Mouse (Mus musculus): Measurements from ENCODE around the gene Gm5127. TPM values are rescaled to one million over a fixed set of nuclear protein-coding genes. Genes with fewer than 3 reads are reported as not detected.

Gene Gm5127
- polyA plus RNA-seq, 1 experiment from 2014 or later = 0.10 TPM

GRCm38 (mm10) chrX:106633543-106633942 is 50.6 kb downstream of the Gm5127 start:
- no peak overlapping the region for H3K4me3 ChIP-seq (replicated peaks)
- no peak for ATAC-seq (ENCODE audit: low FRiP score)
- H3K27me3 ChIP-seq (replicated peaks) = no peaks in the 10 kb centered on the region
- H3K9ac ChIP-seq (replicated peaks) = no peak overlapping the region
- H3K4me2 ChIP-seq = no peak overlapping the region
- no peaks in the 10 kb centered on the region for H3K36me3 ChIP-seq
- H3K27ac ChIP-seq (replicated peaks) = no peak overlapping the region
- no peaks in the 10 kb centered on the region for H3K9me3 ChIP-seq (replicated peaks)
- H3K4me1 ChIP-seq = no peaks in the 10 kb centered on the region

GRCm38 (mm10) chrX:106634799-106635541 is 52.0 kb downstream of the Gm5127 start:
- H3K9ac ChIP-seq (replicated peaks) = no peak overlapping the region
- no peaks in the 10 kb centered on the region for H3K9me3 ChIP-seq (replicated peaks)
- 79% methylated on average over 3 of the region's 3 CpGs for whole genome bisulfite sequencing
- H3K4me3 ChIP-seq (replicated peaks) = no peak overlapping the region
- no peak for ATAC-seq (ENCODE audit: low FRiP score)
- no peaks in the 10 kb centered on the region for H3K36me3 ChIP-seq
- H3K27me3 ChIP-seq (replicated peaks) = no peaks in the 10 kb centered on the region
- H3K27ac ChIP-seq (replicated peaks) = no peak overlapping the region
- no peak overlapping the region for H3K4me2 ChIP-seq
- H3K4me1 ChIP-seq = no peaks in the 10 kb centered on the region

- Histone ChIP-seq H3K4me1 (no peaks in the 10 kb centered on the region), H3K9me3 (replicated peaks) (no peaks in the 10 kb centered on the region), H3K27me3 (replicated peaks) (no peaks in the 10 kb centered on the region), H3K36me3 (no peaks in the 10 kb centered on the region), H3K4me2 (no peak overlapping the region), H3K27ac (replicated peaks) (no peak overlapping the region), H3K4me3 (replicated peaks) (no peak overlapping the region), H3K9ac (replicated peaks) (no peak overlapping the region)
- no peak for ATAC-seq (ENCODE audit: low FRiP score)
Observed at GRCm38 (mm10) chrX:106662101-106662500, 79.1 kb downstream of the Gm5127 start.

GRCm38 (mm10) chrX:106704590-106704989 is 121.6 kb downstream of the Gm5127 start:
- no peak for ATAC-seq (ENCODE audit: low FRiP score)
- Histone ChIP-seq H3K4me3 (replicated peaks) (no peak overlapping the region), H3K27ac (replicated peaks) (no peak overlapping the region), H3K4me2 (no peak overlapping the region), H3K9me3 (replicated peaks) (no peaks in the 10 kb centered on the region), H3K27me3 (replicated peaks) (no peaks in the 10 kb centered on the region), H3K36me3 (no peaks in the 10 kb centered on the region), H3K4me1 (no peaks in the 10 kb centered on the region), H3K9ac (replicated peaks) (no peak overlapping the region)
- WGBS = 90% methylated on average over 3 of the region's 3 CpGs

GRCm38 (mm10) chrX:106717160-106717559 is 134.2 kb downstream of the Gm5127 start:
- Histone ChIP-seq H3K27ac (replicated peaks) (no peak overlapping the region), H3K9ac (replicated peaks) (no peak overlapping the region), H3K36me3 (no peaks in the 10 kb centered on the region), H3K4me3 (replicated peaks) (no peak overlapping the region), H3K9me3 (replicated peaks) (no peaks in the 10 kb centered on the region), H3K4me1 (no peaks in the 10 kb centered on the region), H3K27me3 (replicated peaks) (no peaks in the 10 kb centered on the region), H3K4me2 (no peak overlapping the region)
- no peak for ATAC-seq (ENCODE audit: low FRiP score)
- 22% methylated on average over 2 of the region's 2 CpGs for WGBS

- H3K9me3 ChIP-seq (replicated peaks) = no peaks in the 10 kb centered on the region
Observed at GRCm38 (mm10) chrX:106742241-106742640, 159.3 kb downstream of the Gm5127 start.

GRCm38 (mm10) chrX:106755272-106755671 is 172.3 kb downstream of the Gm5127 start:
- Histone ChIP-seq H3K27ac (replicated peaks) (no peak overlapping the region), H3K9me3 (replicated peaks) (no peaks in the 10 kb centered on the region), H3K4me1 (no peaks in the 10 kb centered on the region), H3K4me3 (replicated peaks) (no peak overlapping the region), H3K36me3 (no peaks in the 10 kb centered on the region), H3K27me3 (replicated peaks) (no peaks in the 10 kb centered on the region), H3K4me2 (no peak overlapping the region), H3K9ac (replicated peaks) (no peak overlapping the region)
- 70% methylated on average over 1 of the region's 1 CpGs for WGBS
- ATAC-seq (ENCODE audit: low FRiP score) = no peak

More at GRCm38 (mm10) chrX:106742241-106742640, 159.3 kb downstream of the Gm5127 start:
- no peak for ATAC-seq (ENCODE audit: low FRiP score)
- Histone ChIP-seq H3K4me1 (no peaks in the 10 kb centered on the region), H3K9ac (replicated peaks) (no peak overlapping the region), H3K4me3 (replicated peaks) (no peak overlapping the region), H3K4me2 (no peak overlapping the region), H3K27ac (replicated peaks) (no peak overlapping the region), H3K27me3 (replicated peaks) (no peaks in the 10 kb centered on the region), H3K36me3 (no peaks in the 10 kb centered on the region)

Small RNA genes lying within 50 kb of the gene (microRNA-seq; reads per million reads assigned to microRNA genes)
- not detected for gene Gm22102

Other genes with a start within 250 kb of the Gm5127 start
- gene Fndc3c1, start 97.8 kb upstream of the Gm5127 start, polyA plus RNA-seq (2015; fragmentation: Nextera tagmentation; extraction: Ambion mirVana) = 0.31 and 1.2 TPM in 2 replicates
- 0.61 and 2.2 TPM in 2 replicates for gene Cysltr1, start 20.5 kb downstream of the Gm5127 start, polyA plus RNA-seq (2015; fragmentation: Nextera tagmentation; extraction: Ambion mirVana)